Mouse (Mus musculus): ENCODE measurements around the gene Ankrd13b. TPM values are rescaled to one million over a fixed set of nuclear protein-coding genes. Genes with fewer than 3 reads are reported as not detected.

Gene Ankrd13b
- polyA plus RNA-seq, 1 experiment from 2014 or later, result 7.1 TPM

- Histone ChIP-seq H3K9me3 (no peaks in the 10 kb centered on the region), H3K4me1 (peaks cover 32% of the 10 kb centered on the region; the same call in 1 of the 2 replicates), H3K4me2 (no peak overlapping the region), H3K36me3 (no peaks in the 10 kb centered on the region), H3K4me3 (no peak overlapping the region), H3K9ac (no peak overlapping the region), H3K27ac (no peak overlapping the region), H3K27me3 (peaks cover 89% of the 10 kb centered on the region)
- 26% methylated on average over 4 of the region's 4 CpGs for WGBS
- no peak for ATAC-seq (ENCODE audit: borderline replicate concordance, extremely low read depth, low FRiP score, low TSS enrichment)
These were observed 24.8 kb downstream of the Ankrd13b start for GRCm38 (mm10) chr11:77464684-77465083.

DNA sequence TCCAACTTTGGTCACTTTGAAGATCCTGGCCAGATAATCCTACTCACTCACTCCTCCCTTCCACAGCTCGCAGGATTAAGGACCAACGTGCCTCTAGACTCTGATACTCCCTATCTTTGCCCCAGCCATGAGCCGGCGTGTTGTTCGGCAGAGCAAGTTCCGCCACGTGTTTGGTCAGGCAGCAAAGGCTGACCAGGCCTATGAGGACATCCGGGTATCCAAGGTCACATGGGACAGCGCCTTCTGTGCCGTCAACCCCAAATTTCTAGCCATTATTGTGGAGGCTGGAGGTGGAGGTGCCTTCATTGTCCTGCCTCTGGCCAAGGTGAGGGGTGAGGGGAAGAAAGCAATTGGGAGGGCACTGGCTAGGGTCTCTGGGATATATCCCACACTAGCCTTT lies 25.7 kb downstream of the Ankrd13b start:
- Histone ChIP-seq H3K4me1 (peaks cover 32% of the 10 kb centered on the region; the same call in 1 of the 2 replicates), H3K4me2 (no peak overlapping the region), H3K27ac (no peak overlapping the region), H3K9me3 (no peaks in the 10 kb centered on the region), H3K4me3 (no peak overlapping the region), H3K36me3 (no peaks in the 10 kb centered on the region), H3K27me3 (peaks cover 82% of the 10 kb centered on the region), H3K9ac (no peak overlapping the region)
- ATAC-seq (ENCODE audit: borderline replicate concordance, extremely low read depth, low FRiP score, low TSS enrichment), result no peak
- 75% methylated on average over 10 of the region's 10 CpGs for WGBS

GRCm38 (mm10) chr11:77463101-77463445 lies 26.4 kb downstream of the Ankrd13b start:
- WGBS, result 33% methylated on average over 8 of the region's 8 CpGs
- peaks cover 32% of the 10 kb centered on the region; the same call in 1 of the 2 replicates for H3K4me1 ChIP-seq
- ATAC-seq (ENCODE audit: borderline replicate concordance, extremely low read depth, low FRiP score, low TSS enrichment), result no peak

DNA sequence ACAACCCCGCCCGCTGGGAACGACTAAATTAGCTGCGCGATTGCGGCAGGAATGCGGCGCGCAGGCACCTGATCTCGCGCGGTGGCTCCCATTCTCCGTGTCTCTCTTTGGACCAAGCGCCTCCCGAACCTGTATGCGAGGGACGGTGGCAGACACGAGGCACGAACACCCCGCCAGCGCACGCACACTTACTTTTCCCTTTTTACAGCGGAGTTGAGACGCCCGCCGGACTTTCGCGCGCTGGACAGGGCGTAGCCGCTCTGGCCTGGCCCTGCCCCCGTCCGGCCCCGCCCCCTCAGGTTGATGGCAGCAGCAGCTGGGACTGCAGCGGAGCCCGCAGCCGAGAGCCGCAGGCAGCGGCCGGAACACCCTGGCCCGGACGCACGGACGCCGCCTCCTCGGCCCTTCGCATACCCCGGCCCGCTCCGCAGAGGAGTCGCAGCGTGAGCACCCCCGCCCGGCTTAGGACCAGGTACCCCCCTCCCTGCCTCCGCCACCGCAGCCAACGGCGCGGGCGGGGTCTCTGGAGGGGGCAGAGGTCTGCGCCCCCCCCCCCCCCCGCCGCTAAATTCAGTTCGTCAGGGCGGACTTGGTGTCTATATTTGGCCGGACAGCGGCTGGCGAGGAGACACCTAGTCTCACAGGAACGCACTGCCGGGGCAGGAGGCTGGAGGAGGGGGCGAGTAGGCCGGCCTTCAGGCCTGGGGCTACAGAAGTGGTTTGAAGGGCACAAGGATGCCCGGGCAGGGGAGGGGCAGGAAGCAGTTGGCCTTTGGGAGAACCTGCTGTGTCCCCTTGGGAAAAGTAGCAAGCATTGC lies 27.0 kb downstream of the Ankrd13b start, which contains the start of gene Coro6:
TSS of gene Coro6 (plus strand) at position 129 of the 818 bp plus-strand sequence.
- no peaks in the 10 kb centered on the region for H3K9me3 ChIP-seq
- H3K4me3 ChIP-seq, result peak within 1 kb of the TSS; percentile 51
- H3K27ac ChIP-seq, result no peak within 1 kb of the TSS
- peaks cover 71% of the 10 kb centered on the region for H3K27me3 ChIP-seq
- peaks cover 30% of the 10 kb centered on the region; the same call in 1 of the 2 replicates for H3K4me1 ChIP-seq
- WGBS, result under 1% methylated on average over 64 of the region's 73 CpGs
- peak within 1 kb of the TSS; percentile 35 for H3K9ac ChIP-seq
- peak; percentile 83 for ATAC-seq (ENCODE audit: borderline replicate concordance, extremely low read depth, low FRiP score, low TSS enrichment)
- peak within 1 kb of the TSS; percentile 93 for H3K4me2 ChIP-seq
- no peaks in the 10 kb centered on the region for H3K36me3 ChIP-seq

More at GRCm38 (mm10) chr11:77463101-77463445, 26.4 kb downstream of the Ankrd13b start:
- H3K9ac ChIP-seq, result no peak overlapping the region
- peak overlapping the region; percentile 51; the same call in 1 of the 2 replicates for H3K4me3 ChIP-seq
- H3K27ac ChIP-seq, result no peak overlapping the region
- H3K4me2 ChIP-seq, result peak overlapping the region; percentile 93
- peaks cover 75% of the 10 kb centered on the region for H3K27me3 ChIP-seq
- H3K9me3 ChIP-seq, result no peaks in the 10 kb centered on the region
- H3K36me3 ChIP-seq, result no peaks in the 10 kb centered on the region

DNA sequence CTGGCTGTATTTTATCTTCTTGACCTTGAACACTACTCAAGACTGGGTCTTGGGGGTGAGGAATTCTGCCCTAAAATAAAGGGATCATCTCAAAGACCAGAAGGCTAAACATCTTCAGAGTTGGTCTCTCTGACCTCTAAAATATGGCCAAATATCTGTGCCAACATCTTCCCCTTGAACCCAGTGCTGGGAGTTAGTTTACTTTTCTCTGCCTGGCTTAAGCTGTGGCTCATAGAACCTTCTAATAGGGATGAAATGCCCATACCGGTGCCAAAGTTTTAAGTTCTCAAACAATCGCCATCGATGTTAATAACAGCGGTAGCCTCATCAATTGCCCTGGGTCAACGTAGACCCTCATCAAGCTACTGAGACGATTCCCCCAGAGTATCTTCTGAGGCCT lies 27.6 kb downstream of the Ankrd13b start:
- H3K9ac ChIP-seq, result peak overlapping the region; percentile 35
- H3K27me3 ChIP-seq, result peaks cover 65% of the 10 kb centered on the region
- peak overlapping the region; percentile 93 for H3K4me2 ChIP-seq
- 4% methylated on average over 6 of the region's 6 CpGs for WGBS
- no peaks in the 10 kb centered on the region for H3K36me3 ChIP-seq
- no peak overlapping the region for H3K27ac ChIP-seq
- no peak for ATAC-seq (ENCODE audit: borderline replicate concordance, extremely low read depth, low FRiP score, low TSS enrichment)
- peaks cover 32% of the 10 kb centered on the region for H3K4me1 ChIP-seq
- H3K4me3 ChIP-seq, result peak overlapping the region; percentile 51
- no peaks in the 10 kb centered on the region for H3K9me3 ChIP-seq

GRCm38 (mm10) chr11:77456866-77457265 lies 32.6 kb downstream of the Ankrd13b start:
- Histone ChIP-seq H3K36me3 (peaks cover 18% of the 10 kb centered on the region), H3K4me1 (peaks cover 18% of the 10 kb centered on the region), H3K4me3 (no peak overlapping the region), H3K27me3 (peaks cover 17% of the 10 kb centered on the region; the same call in 1 of the 2 replicates), H3K27ac (peak overlapping the region; percentile 41), H3K4me2 (no peak overlapping the region), H3K9me3 (no peaks in the 10 kb centered on the region), H3K9ac (no peak overlapping the region)
- WGBS, result 41% methylated on average over 6 of the region's 6 CpGs
- peak; percentile 69; the same call in 1 of the 2 replicates for ATAC-seq (ENCODE audit: borderline replicate concordance, extremely low read depth, low FRiP score, low TSS enrichment)

DNA sequence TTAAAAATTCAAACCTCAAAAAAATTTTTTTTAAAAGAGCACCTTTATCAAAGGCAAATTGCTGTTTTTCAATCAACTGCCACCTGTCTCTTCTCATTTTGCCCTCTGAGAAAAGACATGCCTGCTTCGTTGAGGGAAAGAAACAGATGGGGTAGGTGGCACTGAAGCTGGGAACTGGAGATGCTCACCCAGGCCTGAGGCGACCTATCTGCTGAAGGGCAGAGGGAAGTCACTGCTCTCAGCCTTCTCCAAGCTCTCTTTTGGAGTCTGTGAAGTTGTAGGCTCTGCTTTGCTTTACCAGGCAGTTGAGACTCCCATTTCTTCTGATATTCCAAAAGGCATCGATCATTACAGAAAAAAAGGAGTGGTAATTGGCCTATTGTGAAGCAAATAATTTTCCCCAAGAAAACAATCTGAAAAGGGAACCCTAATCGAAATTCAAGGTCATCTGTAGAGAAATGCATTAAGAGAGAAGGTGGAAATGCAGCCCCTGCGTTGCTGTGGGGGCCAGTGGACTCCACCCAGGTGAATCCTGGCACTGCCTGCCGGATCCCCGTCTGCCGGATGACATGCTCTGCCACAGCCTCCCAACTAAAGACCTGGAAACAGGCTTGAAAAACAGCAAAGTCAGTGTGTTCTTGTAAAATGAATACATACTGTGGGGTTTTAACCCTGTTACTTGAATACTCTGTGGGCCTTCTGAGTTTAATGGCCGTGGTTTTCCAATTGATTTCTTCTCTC lies 33.5 kb downstream of the Ankrd13b start:
- no peaks in the 10 kb centered on the region for H3K9me3 ChIP-seq
- H3K36me3 ChIP-seq, result peaks cover 18% of the 10 kb centered on the region
- H3K4me2 ChIP-seq, result no peak overlapping the region
- peaks cover 16% of the 10 kb centered on the region for H3K4me1 ChIP-seq
- peaks cover 8% of the 10 kb centered on the region; the same call in 1 of the 2 replicates for H3K27me3 ChIP-seq
- no peak overlapping the region for H3K4me3 ChIP-seq
- ATAC-seq (ENCODE audit: borderline replicate concordance, extremely low read depth, low FRiP score, low TSS enrichment), result no peak
- H3K9ac ChIP-seq, result no peak overlapping the region
- 86% methylated on average over 9 of the region's 9 CpGs for WGBS
- H3K27ac ChIP-seq, result no peak overlapping the region

GRCm38 (mm10) chr11:77453388-77453787 lies 36.1 kb downstream of the Ankrd13b start:
- no peaks in the 10 kb centered on the region for H3K27me3 ChIP-seq
- no peak overlapping the region for H3K27ac ChIP-seq
- no peaks in the 10 kb centered on the region for H3K9me3 ChIP-seq
- H3K4me2 ChIP-seq, result no peak overlapping the region
- no peak for ATAC-seq (ENCODE audit: borderline replicate concordance, extremely low read depth, low FRiP score, low TSS enrichment)
- H3K9ac ChIP-seq, result no peak overlapping the region
- H3K36me3 ChIP-seq, result peaks cover 36% of the 10 kb centered on the region
- 90% methylated on average over 2 of the region's 2 CpGs for WGBS
- H3K4me1 ChIP-seq, result peaks cover 16% of the 10 kb centered on the region
- no peak overlapping the region for H3K4me3 ChIP-seq

DNA sequence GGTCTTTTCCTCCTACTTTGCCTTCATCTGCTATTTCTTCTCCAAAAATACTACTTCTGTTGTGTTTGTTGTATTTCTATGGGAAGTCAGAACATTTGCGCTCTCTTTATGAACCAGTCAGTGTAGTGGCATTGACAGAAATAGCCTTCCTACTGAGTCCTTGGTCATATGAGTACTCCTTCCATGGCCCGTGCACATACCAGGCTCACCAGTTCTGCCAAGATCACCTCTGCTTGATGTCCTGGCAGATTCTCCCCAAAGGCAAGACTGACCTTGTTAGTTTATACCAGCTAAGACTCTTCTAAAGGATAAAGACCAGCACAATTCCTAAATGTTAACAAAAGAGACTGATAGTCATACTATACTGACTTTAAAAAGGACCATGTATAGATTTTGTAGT lies 37.8 kb downstream of the Ankrd13b start:
- no peak overlapping the region for H3K27ac ChIP-seq
- no peaks in the 10 kb centered on the region for H3K27me3 ChIP-seq
- peaks cover 36% of the 10 kb centered on the region for H3K36me3 ChIP-seq
- H3K4me2 ChIP-seq, result no peak overlapping the region
- H3K9me3 ChIP-seq, result no peaks in the 10 kb centered on the region
- ATAC-seq (ENCODE audit: borderline replicate concordance, extremely low read depth, low FRiP score, low TSS enrichment), result no peak
- H3K4me1 ChIP-seq, result peaks cover 5% of the 10 kb centered on the region
- H3K9ac ChIP-seq, result no peak overlapping the region
- WGBS, result 96% methylated on average over 2 of the region's 2 CpGs
- no peak overlapping the region for H3K4me3 ChIP-seq

DNA sequence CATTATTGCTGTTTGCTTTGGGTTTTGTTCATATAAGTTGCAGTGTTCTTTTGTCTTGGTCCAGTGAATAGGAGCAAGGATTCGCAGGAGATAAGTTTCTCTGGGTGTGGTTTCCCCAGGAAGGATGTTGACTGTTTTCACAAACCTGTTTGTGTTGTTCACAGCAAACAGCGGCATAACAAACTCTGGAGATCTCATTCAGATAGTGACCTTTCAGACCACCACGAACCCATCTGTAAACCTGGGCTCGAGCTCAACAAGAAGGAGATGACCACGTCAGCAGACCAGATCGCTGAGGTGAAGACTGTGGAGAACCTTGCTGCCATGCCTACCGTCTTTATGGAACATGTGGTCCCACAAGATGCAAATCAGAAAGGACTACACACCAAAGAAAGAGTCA lies 40.3 kb downstream of the Ankrd13b start:
- WGBS, result 87% methylated on average over 7 of the region's 7 CpGs
- H3K4me3 ChIP-seq, result no peak overlapping the region
- H3K27me3 ChIP-seq, result no peaks in the 10 kb centered on the region
- H3K9me3 ChIP-seq, result no peaks in the 10 kb centered on the region
- no peak overlapping the region for H3K4me2 ChIP-seq
- H3K27ac ChIP-seq, result no peak overlapping the region
- peaks cover 24% of the 10 kb centered on the region; the same call in 1 of the 2 replicates for H3K36me3 ChIP-seq
- H3K4me1 ChIP-seq, result peaks cover 7% of the 10 kb centered on the region
- no peak overlapping the region for H3K9ac ChIP-seq
- no peak for ATAC-seq (ENCODE audit: borderline replicate concordance, extremely low read depth, low FRiP score, low TSS enrichment)

- 42% methylated on average over 6 of the region's 6 CpGs for WGBS
- Histone ChIP-seq H3K27ac (no peak overlapping the region), H3K9ac (no peak overlapping the region), H3K9me3 (no peaks in the 10 kb centered on the region), H3K4me1 (peaks cover 31% of the 10 kb centered on the region), H3K27me3 (no peaks in the 10 kb centered on the region), H3K36me3 (peaks cover 18% of the 10 kb centered on the region; the same call in 1 of the 2 replicates), H3K4me3 (no peak overlapping the region), H3K4me2 (no peak overlapping the region)
- ATAC-seq (ENCODE audit: borderline replicate concordance, extremely low read depth, low FRiP score, low TSS enrichment), result no peak
These were observed 42.8 kb downstream of the Ankrd13b start for GRCm38 (mm10) chr11:77446628-77447041.

Data from lung, embryonic 15.5 days (tissue).